Mouse (Mus musculus) E14TG2a.4 (cell line): ENCODE results near the gene Traf1.

Source experiments
- CTCF ChIP-seq: conservative IDR thresholded peaks from 2 replicates; pipeline ENCODE4 v1.5.1; 2014; ENCODE audit warnings: low read length
- NANOG ChIP-seq: IDR thresholded peaks from 2 replicates; pipeline ENCODE4 v1.6.1; 2014; ENCODE audit warnings: borderline replicate concordance, low read length, mixed read lengths

DNA sequence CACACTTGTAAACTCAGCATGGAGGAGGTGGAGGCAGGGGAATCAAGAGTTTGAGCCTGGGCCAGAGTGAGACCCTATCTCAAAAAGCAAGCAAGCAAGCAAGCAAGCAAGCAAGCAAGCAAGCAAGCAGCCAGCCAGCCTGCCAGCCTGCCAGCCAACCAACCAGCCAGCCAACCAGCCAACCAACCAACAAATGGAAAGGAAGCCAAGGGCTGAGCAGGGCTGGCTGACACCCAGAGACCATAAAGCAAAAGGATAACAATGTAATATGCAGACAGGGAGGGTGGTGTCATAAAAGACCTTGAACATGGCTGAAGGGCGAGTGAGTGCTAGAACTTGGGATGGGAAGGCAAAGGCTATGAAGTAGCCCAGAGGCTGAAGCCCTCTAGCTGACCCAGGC is 61.2 kb downstream of the Traf1 start:
- no peak for TF ChIP-seq CTCF
- no peak for TF ChIP-seq NANOG
